Mouse (Mus musculus) A20 (cell line): Measurements from ENCODE around the gene Ube4a.
A peak's percentile ranks its signal among the peaks of the same experiment; 100 is the strongest.

Source experiments
- DNase-seq: peaks from one replicate; pipeline ENCODE4 v3.0.0-alpha.2; 2011; ENCODE audit warnings: low read depth, low spot score

Ube4a gene

DNA sequence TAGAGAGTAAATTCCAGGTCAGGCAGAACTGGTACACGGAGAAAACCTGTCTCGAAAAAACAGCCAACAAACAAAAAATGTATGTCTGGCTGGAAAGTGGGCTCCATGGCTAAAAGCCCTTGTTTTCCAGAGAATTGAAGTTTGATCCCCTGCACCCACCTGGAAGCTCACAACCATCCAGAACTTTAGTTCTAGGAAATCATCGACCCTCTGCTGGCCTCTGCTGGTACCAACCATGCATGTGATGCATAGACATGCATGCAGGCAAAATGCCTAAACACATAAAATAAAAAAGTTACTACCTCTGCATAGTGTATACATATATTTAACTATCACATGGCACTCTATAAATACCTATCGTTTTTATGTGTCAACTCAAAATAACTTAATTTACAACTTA is 65.0 kb downstream of the Ube4a start:
- no peak for DNase-seq

DNA sequence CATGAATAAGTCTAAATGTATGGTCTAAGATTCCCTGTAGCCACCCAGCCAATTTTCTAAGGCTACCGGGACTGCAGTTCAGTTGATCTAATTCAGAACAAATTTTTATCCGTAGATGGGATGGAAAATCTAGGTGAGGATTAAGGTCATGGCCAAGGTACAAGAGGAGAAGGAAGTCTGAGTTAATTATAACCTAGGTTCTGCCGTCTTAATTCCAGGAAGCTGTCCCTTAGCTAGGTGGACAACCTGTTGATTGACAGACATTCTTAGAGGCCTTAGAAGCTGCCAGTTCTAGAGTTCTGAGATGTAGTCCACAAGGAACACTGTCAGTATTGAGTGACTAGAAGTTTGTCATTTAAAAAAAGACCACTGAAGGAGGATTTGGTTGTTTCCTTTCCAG is 65.7 kb downstream of the Ube4a start:
- DNase-seq: no peak

DNA sequence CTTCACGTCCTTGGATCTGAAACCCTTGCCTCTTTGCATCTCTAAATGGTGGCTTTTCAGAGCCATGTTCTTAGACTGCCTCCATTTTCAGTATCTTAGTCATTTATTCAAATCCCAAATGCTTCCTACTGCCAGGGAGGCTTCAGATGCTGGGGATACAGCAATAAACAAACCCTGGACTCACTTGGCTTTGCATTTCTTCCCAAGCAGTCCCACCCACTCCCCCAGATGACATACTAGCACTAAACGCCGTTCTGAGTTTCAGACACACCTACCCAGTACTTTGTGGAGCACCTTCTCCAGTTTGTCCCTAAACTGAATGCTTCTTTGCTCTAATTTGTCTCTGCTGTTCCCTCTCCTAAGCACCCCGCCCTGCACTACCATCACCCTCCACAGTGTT is 68.4 kb downstream of the Ube4a start:
- no peak for DNase-seq

DNA sequence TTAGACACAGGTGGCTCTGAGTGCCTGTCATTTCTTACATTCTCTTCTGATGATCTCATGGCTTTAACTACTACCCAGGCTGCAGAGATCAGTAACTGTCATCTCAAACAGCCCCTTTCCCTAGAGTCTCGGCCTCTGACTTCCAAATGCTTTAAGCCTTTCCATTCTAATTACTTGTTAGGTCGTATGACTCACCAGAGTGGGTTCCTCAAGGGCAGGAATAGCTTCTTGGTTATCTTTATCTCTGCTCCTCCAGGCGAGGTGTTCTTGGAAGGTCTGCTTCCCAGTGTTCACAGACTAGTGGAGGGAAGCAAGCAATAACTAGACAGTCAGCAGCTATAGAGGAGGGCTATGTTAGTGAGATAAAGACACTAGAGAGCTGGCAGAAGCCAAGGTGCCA is 72.7 kb downstream of the Ube4a start:
- no peak for DNase-seq

DNA sequence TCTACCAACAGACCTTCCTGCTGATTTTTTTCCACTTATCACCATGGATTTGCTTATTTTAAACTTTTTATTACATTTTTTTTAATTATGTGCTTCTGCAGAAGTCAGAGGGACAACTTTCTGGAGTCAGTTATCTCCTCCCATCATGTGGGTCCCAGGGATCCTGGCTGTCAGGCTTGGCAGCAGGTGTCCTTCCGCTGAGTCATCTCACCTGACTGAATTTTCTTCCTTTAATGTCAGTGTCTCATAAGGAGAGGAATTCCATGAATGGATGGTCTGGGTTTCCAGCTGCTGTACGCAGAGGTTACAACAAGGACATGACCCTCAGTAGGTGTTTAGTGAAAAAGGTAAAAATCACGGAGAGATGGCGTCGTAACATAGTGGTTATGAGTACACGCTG is 74.2 kb downstream of the Ube4a start:
- DNase-seq: no peak

DNA sequence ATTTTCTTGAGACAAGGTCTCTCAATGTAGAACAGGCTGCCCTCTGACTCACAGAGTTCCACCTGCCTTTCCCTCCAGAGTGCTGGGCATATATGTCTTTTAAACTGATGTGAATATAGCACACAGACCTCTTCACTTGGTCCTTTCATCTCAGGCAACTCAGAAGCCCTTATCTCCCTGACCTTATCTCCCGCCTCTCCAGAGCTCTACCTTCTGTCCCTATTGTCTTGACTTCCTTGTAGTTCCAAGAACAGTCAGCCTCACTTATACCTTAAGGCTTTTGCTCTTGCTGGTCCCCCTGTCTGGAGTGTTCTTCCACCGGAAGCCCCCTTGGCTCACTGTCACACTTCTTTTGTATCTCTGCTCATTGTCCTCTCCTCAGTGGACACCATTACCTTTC is 75.3 kb downstream of the Ube4a start:
- no peak for DNase-seq

DNA sequence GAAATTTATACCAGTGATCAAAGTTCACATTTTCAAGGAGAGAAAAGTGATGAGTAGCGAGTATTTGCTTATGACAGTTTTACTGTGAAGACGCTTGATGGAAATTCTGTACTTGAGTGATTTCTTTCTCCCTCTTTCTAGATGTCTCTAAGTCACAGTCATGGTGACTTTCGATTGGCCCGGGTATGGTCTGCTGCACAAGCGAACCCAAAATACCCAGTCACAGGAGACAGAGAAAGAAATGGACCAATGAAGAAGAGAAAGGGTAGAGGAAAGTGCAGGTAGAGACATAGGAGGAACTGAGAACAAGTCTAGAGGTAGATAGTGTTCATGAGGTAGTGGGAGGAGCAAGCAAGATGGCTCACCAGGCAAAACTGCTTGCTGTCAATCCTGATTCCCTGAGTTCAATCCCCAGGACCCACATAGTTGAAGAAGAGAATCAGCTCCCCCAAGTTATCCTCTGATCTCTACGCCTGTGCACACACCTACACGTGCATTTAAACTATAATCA is 77.2 kb downstream of the Ube4a start:
- DNase-seq: peak; percentile 60

DNA sequence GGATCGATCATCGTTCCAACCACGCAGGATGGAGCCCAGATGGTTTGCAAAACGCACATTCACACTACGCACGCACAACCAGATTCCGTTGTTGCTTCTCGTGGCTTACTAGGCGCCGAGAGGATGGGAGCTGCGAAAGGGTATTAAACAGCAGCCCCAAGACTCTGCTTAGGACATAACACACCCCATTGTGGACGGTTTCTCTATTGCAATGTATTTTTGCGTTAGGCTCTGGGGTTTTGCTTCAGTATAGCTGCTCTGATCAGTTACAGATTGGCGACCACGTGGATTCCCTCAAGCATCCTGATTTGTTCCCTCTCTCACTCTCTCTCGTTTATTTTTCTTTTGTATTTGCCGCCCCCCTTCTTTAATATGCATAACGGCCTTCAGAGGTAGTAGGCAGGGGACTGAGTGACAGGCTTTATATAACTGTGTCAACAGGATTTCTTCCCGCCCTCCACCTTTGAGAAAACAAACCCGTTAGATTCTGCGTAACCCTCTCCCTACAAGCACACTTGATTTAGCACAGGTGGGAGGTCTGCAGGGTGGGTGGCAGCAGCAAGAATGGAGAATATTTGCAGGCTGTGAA is 82.3 kb downstream of the Ube4a start:
- peak; percentile 77 for DNase-seq

DNA sequence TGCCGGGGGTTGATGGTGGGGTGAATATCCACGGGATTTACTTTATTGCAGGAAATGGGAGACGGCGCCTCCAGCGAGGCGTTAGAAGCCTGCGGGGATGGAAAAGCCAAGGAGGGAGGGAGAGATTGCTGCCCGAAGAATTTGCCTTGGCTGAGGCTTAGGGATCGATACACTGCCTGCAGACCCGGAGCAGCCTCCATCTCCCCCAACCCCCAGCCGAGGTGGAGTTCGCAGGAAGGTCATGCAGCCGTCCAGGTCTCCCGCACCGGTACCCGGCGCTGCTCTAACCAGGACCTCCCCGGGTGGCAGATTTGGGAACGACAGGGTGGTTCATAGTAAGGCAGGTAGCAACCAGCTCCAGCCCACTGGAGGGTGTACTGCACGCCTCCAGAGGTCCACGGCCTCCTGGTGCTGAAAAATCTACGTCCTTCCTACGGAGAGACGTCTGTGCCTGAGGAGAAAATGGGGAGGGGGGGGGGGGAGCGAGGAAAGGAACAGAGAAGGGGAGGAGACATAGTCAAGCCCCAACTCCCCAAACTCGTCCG is 82.9 kb downstream of the Ube4a start:
- DNase-seq: peak; percentile 80

DNA sequence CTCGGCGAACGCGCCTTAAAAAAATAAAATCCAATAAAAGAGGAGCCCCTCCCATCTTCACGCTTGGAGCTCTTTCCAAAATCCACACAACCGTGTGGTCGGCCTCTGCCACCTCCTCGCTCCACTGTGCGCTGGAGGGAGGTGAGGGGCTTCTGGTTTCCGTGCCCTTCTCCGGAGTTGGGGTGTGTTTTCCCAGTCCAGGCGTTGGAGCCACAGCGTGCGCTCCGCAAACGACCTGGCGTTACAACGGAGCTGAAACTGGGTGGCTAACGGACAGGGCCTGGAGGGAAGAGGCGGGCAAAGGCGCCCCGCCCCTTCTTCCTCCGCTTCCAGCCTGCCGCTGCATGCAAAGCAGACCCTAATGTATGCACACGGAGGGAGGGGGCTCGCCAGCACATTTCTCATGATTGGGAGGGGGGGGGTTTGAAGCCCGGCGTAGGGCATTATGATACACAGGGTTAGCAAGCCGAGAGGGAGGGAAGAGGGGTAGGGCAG is 83.4 kb downstream of the Ube4a start:
- peak; percentile 94 for DNase-seq

DNA sequence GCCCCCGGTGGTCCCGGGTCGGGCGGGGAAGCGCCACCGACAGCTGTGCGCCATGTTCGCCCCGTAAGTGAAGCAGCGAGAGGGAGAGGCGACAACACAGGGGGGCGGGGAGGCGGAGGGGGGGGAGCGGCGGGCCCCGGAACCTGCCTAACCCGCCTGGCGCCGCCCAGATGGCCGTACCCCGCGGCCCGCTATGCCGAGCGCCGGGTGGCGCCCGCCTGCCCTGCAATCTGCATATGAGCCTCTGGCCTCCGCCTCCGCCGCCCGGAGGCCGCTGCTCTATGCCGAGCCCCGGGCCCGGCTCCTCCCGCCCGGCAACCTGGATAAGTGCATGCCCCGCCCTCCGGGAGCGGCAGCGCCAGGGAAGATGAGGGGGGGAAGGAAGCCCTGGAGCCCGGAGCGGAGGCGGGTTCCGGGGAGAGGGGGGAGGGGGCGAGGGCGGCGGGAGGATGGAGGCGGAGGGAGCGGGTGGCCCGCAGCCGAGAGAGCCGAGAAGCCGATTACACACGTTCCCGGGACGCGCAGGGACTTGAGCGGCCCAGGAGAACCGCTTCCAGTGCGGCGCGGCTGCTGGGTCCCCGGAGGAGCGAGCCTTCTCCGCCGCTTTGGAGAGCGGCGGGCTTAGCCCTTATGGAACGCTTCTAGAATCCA is 84.1 kb downstream of the Ube4a start, which contains the start of gene Kmt2a:
TSS of gene Kmt2a (minus strand) at position 76 of the 651 bp plus-strand sequence.
- peak; percentile 98 for DNase-seq

DNA sequence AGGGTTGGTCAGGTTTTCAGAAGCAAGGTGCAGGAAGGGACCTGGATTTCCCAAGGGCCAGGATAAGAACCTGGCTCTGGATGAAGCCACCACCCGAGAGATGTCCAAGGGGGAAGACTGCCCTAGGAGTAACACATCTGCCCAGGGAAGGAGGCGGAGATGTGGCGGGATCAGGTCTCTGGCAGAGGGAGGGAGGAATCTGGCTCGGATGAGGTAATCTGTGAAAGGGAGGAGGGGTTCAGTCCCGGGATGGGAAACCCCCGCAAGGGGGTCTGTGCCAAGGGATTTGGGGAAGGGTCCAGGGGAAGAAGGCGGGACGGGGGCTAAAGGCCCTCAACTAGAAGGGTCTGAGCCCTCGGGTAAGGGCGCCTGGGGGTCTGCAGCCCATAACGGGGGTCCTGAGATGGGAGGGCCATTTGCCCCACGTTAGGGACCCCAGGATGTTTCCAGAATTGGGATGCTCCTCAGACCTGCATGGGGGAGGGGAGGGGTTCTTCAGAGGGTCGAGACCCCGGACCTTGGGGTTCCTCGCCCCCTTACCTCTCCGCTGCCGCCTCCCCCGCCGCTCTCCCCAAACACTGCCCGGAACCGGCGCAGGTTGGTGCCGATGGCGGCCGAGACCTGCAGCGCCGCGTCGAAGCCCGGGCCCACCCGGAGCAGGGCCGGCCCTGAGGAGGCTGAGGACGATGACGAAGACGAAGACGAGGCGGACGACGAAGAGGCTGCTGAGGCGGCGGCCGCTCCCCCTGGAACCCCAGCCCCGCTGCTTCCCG is 84.9 kb downstream of the Ube4a start:
- peak; percentile 60 for DNase-seq

DNA sequence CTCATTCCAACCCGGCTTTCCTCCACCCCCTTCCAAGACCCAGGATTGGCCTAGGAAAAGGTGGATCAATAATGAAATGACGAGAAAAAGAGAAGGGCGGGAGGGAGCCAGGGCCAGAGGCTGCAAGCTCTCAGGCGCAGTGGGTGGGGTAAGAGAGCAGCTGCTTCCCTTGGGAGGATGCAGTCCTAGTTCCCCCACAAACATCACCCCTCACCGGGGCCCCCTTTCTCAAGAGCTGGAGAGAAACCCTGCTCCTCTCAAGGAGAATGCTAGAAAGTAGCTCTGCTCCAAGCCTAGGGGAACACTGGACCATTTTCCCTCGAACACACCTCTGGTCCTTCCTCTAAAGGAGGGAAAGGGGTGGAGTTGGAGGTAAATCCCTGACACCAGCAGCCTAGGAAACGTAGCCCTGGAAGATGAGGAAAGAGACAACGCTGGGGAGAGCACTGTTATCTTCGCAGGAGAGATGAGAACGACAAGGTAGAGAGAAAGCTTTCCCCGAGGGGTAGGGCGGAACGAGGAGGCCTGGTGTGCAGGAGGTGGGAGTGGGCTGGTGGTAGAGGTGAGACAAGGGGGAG is 85.6 kb downstream of the Ube4a start:
- DNase-seq: peak; percentile 59

DNA sequence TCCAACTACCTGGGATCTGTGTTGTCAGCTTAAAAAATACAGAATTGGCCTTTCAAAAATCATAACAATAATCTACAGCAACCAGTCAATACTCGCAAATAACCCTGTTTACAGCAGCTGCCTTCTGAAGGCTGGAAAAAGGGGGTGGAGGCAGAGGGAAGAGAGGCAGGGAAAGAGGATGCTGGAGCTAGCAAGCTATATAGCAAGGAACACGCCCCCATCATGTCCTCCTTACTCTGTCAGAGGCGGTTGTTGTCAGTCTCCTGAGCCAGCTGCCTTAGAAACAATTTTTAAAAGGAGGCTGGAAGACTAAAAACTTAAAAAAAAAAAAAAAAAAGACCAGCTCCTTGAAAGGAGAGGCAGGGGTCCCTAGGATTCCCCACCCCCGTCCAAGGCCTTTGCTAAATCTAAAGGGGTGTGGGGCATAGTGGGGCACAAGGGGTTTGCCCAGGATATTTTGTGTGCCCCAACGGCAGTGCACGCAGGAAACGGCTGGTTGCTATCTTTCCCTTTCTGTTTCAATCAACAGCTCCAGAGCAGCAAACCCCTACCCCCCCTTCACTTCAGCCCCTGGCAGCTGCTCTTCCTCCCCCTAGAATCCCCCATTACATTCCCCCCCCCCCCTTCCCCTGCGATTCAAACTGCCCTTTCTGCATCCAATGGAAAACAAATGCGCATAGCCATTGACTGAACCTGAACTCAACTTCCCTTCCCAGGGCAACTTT is 86.5 kb downstream of the Ube4a start:
- peak; percentile 73 for DNase-seq

DNA sequence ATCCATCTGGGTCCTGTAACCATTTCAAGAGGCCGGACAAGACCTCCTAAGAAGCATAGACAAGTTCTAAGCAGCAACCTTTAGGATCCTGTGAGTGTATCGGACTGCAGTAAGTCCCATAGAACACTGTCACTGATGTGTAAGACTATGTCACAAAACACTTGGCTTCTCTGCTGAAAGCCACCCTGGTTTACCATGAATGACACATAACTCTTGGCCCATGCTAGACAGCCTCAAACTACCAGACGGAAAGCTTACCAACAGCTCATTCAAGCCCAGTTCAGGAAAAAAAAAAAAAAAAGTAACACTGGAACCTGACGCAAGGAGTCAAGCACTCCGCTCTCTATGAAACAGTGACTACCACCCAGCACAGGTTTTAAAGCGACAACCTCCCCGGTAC is 87.7 kb downstream of the Ube4a start:
- DNase-seq: no peak

DNA sequence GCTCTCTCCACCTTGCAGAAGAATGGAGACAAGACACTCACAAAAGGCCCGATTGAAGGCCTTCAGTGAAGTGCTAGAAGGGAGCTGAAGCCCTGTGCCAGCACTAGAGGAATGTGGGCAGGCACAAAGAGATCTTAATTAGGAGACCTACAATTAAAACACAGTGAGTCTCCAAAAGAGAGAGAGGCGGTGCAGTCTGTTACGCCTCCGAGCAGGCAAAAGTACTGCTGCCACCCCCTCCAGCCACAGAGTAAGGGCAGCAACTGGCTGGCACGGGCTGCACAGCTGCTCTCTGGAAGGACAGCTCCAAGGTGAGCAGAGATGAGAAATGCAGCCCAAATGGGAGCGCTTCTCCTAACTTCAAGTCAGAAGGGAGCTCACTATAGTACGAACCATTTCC is 89.9 kb downstream of the Ube4a start:
- DNase-seq: no peak

DNA sequence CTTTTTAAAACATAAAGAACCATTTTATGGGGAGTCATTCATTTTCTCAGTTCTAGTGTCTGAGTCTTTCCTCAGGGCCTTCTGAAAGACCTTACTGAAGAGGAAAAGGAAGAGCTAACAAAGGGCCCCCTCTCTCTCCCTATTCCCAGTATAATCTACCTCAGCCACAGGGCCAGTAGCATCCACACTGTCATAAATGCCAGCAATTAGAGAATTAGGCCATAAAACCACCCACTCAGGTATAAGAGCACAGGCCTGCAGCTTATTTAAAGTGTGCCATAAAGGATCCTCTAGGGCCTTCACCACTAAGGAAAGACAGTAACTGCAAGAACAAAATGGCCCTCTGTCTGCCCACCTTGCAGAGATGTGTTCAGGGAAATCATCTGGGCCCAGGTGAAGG is 91.2 kb downstream of the Ube4a start:
- no peak for DNase-seq

DNA sequence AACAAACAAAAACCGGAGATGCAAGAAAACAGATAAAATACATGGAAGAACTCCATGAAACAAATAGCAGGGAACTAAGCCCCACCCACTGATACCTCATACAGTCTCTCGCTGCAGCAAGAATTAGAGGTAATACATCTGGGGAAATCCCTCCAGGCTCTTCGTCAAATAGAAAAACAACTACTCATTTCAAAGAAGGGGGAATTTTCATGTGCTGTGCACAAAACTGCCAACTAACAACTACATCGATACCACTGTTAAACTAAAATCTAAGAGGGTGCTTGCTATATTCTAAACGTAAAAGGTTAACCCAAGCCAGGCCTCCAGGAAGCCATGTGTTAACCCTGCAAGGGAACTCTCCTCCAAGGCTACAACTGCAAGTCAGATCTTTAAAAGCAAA is 91.7 kb downstream of the Ube4a start:
- DNase-seq: peak; percentile 68
